Mouse (Mus musculus) stomach, postnatal 0 days (tissue): Measurements from ENCODE around the gene Sgms1. TPM values are rescaled to one million over a fixed set of nuclear protein-coding genes. Genes with fewer than 3 reads are reported as not detected.

Experiments
- ATAC-seq: fragments of 200-750 bp; cut with Nextera tagmentation; 2 replicates; pipeline ENCODE4 v1.8.0; 2017; ENCODE audit not compliant: low FRiP score, low TSS enrichment
- DNase-seq: peaks from one replicate; pipeline ENCODE4 v3.0.0-alpha.2; 2016; ENCODE audit warnings: low spot score
- H3K27ac ChIP-seq: fragments of 300-500 bp; sonication (generic); replicated peaks from 2 replicates; pipeline ENCODE4 v1.5.1; 2014; ENCODE audit warnings: mild to moderate bottlenecking, control low read depth
- H3K27me3 ChIP-seq: fragments of 300-500 bp; sonication (generic); 2 replicates; pipeline ENCODE4 v1.6.1; 2014; ENCODE audit warnings: low read length; ENCODE audit not compliant: control insufficient read depth, insufficient read depth
- H3K36me3 ChIP-seq: fragments of 300-500 bp; sonication (generic); 2 replicates; pipeline ENCODE4 v1.6.1; 2014; ENCODE audit warnings: low read length, mixed read lengths; ENCODE audit not compliant: control insufficient read depth, insufficient read depth
- H3K4me1 ChIP-seq: fragments of 300-500 bp; sonication (generic); replicated peaks from 2 replicates; pipeline ENCODE4 v1.6.1; 2014; ENCODE audit warnings: antibody characterized with exemption; ENCODE audit not compliant: control insufficient read depth, insufficient read depth
- H3K4me2 ChIP-seq: fragments of 300-500 bp; sonication (generic); replicated peaks from 2 replicates; pipeline ENCODE4 v1.6.1; 2014; ENCODE audit warnings: low read depth, mild to moderate bottlenecking, control low read depth, moderate library complexity
- H3K4me3 ChIP-seq: fragments of 300-500 bp; sonication (generic); 2 replicates; pipeline ENCODE4 v1.5.1; 2014; ENCODE audit warnings: low read depth, low read length, control low read depth
- H3K9ac ChIP-seq: fragments of 300-500 bp; sonication (generic); 2 replicates; pipeline ENCODE4 v1.6.1; 2014; ENCODE audit warnings: mild to moderate bottlenecking, low read length, control low read depth, mixed read lengths
- H3K9me3 ChIP-seq: fragments of 300-500 bp; sonication (generic); 2 replicates; pipeline ENCODE4 v1.6.1; 2016; ENCODE audit warnings: low read length; ENCODE audit not compliant: control insufficient read depth
- CTCF ChIP-seq: IDR thresholded peaks from 2 replicates; pipeline ENCODE4 v1.5.1; 2016; ENCODE audit warnings: antibody characterized with exemption, low read depth, mild to moderate bottlenecking, moderate library complexity
- EP300 ChIP-seq: optimal IDR thresholded peaks from 2 replicates; pipeline ENCODE3; 2016; ENCODE audit warnings: antibody characterized with exemption
- WGBS: fragments of 180-500 bp; shearing (Covaris S2); extraction: QIAGEN DNeasy Blood & Tissue Kit; methylation state at CpG from one replicate; pipeline ENCODE4 v1.1.7; 2014; 5-methylcytosine and 5-hydroxymethylcytosine counted together
- polyA plus RNA-seq: library from polyadenylated mRNA; unstranded; fragments of >200 nt; fragmentation: Nextera tagmentation; extraction: Ambion mirVana; gene quantifications from 2 replicates; pipeline ENCODE4 v1.2.1, GENCODE M21; 2015

Gene Sgms1
- polyA plus RNA-seq, 1 experiment from 2014 or later: 29.3 TPM

DNA sequence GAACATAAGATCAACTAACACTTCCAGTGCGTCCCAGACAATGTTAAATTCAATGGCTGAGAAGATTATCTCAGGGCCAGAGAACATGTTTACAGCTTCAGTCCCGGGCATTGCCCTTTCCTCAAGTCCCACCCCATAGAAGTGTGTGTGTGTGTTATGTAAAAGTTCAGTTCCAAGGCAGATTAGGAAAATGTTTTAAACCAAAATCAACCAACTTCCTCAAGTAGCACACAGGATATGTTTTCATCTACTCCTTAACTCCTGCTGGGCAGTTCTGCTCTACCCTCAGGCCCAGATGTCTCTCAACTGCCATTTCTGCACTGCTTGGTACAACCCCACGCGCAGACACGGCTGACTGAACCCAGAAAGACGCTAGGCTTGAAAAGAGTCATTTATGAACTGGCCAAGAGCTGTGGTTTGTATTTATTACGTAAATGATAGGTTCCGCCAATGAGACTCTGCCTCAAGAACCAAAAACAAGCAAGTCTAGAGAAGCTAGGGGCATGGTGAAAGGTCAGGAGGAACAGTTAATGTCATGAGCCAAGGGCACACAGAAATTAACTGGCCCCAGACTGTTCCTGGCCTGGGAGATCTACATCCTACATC lies 134.7 kb downstream of the Sgms1 start:
- TF ChIP-seq EP300 (no peak), CTCF (no peak)
- WGBS: 58% methylated on average over 8 of the region's 8 CpGs
- Histone ChIP-seq H3K9ac (no peak overlapping the region), H3K27ac (no peak overlapping the region), H3K4me2 (no peak overlapping the region), H3K27me3 (no peaks in the 10 kb centered on the region), H3K36me3 (no peaks in the 10 kb centered on the region), H3K9me3 (no peaks in the 10 kb centered on the region), H3K4me1 (no peaks in the 10 kb centered on the region; the same call in 1 of the 2 replicates), H3K4me3 (no peak overlapping the region)
- ATAC-seq (no peak), DNase-seq (no peak)

DNA sequence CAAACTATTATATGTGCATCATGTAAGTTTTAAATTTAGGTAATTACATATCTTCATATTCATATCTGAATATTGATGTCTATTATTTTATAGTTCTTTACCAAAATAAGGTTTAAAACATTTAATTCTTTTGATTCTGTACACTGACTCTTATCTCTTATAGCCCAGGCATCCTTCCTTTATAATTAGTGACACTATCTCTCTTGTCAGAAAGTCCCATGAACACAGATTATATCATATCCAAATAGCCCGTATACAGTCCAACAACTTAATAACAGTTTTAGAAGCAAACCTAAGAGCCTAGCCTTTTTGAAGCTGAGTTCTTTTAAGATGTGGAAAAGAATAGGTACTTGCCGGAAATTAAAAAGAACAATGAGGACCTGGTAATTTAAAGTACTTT lies 135.3 kb downstream of the Sgms1 start:
- Histone ChIP-seq H3K4me2 (no peak overlapping the region), H3K4me1 (no peaks in the 10 kb centered on the region; the same call in 1 of the 2 replicates), H3K4me3 (no peak overlapping the region), H3K27me3 (no peaks in the 10 kb centered on the region), H3K9me3 (no peaks in the 10 kb centered on the region), H3K9ac (no peak overlapping the region), H3K27ac (no peak overlapping the region), H3K36me3 (no peaks in the 10 kb centered on the region)
- WGBS: 78% methylated on average over 2 of the region's 2 CpGs
- ATAC-seq: no peak
- no peak for DNase-seq
- no peak for TF ChIP-seq CTCF
- TF ChIP-seq EP300: no peak

DNA sequence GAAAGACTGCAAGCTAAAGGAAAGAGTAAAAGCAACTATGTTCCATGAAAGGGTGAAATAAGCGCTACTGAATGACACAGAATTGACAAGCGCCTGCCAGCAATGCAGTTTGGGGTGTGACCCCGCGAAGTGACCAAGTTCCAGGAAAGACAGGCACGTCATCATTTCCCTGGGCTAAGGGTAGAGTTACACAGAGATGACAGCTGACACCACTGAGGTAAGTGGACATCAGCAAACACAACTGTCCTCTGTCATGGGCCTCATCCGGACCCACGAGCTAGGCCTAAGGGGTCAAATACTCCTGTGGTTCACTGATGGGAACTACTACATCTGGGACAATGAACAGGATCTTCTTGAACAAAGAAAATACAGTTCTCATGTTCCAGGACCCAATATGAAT lies 136.5 kb downstream of the Sgms1 start:
- no peak overlapping the region for H3K27ac ChIP-seq
- no peaks in the 10 kb centered on the region for H3K27me3 ChIP-seq
- no peaks in the 10 kb centered on the region; the same call in 1 of the 2 replicates for H3K4me1 ChIP-seq
- H3K4me2 ChIP-seq: no peak overlapping the region
- H3K36me3 ChIP-seq: no peaks in the 10 kb centered on the region
- no peak overlapping the region for H3K9ac ChIP-seq
- 88% methylated on average over 7 of the region's 7 CpGs for WGBS
- H3K4me3 ChIP-seq: no peak overlapping the region
- DNase-seq (no peak), ATAC-seq (no peak)
- H3K9me3 ChIP-seq: no peaks in the 10 kb centered on the region
- TF ChIP-seq EP300 (no peak), CTCF (no peak)

DNA sequence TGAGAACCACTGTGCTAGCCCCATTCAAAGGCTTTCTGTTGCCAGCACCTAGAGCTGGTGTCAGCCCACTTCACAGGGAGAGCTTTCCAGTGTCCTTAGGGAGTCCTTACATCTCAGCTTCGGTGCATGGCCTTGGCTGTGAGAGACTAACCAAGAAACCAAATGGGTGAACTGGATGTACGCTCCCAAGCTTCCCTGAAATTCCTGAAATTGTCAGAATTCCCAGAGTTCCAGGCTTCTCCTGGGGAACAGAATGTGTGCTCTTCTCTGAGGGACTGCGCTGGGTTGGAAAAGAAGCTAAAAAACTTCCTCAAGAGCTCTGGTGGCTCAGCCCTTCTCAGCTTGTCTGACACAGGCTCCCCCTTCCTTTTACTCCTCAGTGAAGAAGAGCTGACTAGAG lies 137.1 kb downstream of the Sgms1 start:
- ATAC-seq: no peak
- Histone ChIP-seq H3K27ac (no peak overlapping the region), H3K4me2 (no peak overlapping the region), H3K27me3 (no peaks in the 10 kb centered on the region), H3K36me3 (no peaks in the 10 kb centered on the region), H3K9ac (no peak overlapping the region), H3K4me1 (no peaks in the 10 kb centered on the region; the same call in 1 of the 2 replicates), H3K9me3 (no peaks in the 10 kb centered on the region), H3K4me3 (no peak overlapping the region)
- 58% methylated on average over 3 of the region's 3 CpGs for WGBS
- no peak for TF ChIP-seq EP300
- no peak for TF ChIP-seq CTCF
- no peak for DNase-seq

DNA sequence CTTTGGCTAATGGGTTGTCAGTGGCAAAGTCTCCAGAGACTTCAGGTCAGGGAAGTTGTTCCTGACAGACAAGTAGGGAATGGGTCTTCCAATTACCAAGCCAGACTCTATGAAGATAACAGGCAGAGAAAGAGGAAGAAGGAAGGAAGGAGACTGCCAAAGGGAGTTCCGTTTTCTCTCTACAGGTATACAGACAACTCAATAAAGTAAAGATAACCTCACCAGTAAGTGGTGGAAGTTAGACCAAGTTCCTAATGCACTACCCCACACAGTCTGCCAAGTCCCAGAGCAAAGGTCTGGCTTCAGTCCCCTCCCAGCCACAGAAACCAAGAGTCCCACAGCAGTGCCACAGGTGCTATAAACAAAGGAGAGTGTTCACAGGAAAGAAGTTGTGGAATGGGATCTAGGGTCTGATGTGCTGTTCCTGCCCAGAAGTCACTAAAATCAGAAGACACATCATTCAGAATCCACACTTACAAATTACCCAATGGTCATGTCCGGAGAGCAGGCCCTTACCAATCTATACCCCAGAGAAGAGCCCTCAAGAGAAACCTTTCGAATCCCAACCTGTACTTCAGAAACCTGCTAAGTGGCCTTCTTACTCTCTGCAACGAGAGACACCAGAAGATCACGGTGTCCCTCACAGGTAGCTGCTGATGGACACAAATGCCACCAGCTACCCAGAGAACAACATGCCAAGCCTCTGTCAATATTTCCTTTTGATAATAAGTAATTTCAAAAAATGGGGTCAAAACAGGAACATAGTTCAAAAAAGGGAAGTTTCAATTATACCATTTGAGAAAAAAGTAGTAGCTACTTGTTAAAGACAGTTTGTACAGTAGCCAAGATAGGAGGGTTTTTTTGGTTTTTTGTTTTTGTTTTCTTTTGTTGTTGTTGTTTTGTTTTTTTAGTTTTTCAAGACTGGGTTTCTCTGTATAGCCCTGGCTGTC lies 140.1 kb downstream of the Sgms1 start:
- Histone ChIP-seq H3K4me3 (no peak overlapping the region), H3K4me1 (no peaks in the 10 kb centered on the region), H3K36me3 (no peaks in the 10 kb centered on the region), H3K4me2 (no peak overlapping the region), H3K27ac (no peak overlapping the region), H3K9ac (no peak overlapping the region), H3K9me3 (no peaks in the 10 kb centered on the region), H3K27me3 (no peaks in the 10 kb centered on the region)
- WGBS: 83% methylated on average over 5 of the region's 5 CpGs
- no peak for TF ChIP-seq CTCF
- no peak for TF ChIP-seq EP300
- ATAC-seq: no peak
- DNase-seq: no peak

DNA sequence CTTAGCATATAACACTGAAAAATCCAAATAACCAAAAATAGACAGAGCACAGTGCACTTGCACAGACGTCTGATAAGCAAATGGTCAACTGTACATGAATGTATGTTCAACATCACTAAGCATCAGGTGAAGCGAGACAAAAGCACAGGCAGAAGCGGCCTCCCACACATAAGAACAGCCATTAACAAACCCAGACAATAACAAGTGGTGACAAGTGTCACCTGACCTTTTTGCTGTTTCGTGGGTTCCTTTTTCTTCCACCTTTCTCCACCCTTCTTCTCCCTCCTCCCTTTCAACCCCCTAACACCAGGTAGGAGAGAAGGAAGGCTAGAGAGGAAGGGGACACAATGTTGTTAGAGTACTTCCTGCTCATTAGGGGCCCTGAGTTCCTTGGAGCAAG lies 144.6 kb downstream of the Sgms1 start:
- Histone ChIP-seq H3K9ac (no peak overlapping the region), H3K4me2 (no peak overlapping the region), H3K9me3 (no peaks in the 10 kb centered on the region), H3K4me1 (no peaks in the 10 kb centered on the region), H3K4me3 (no peak overlapping the region), H3K27ac (no peak overlapping the region), H3K36me3 (no peaks in the 10 kb centered on the region), H3K27me3 (no peaks in the 10 kb centered on the region)
- WGBS: 58% methylated on average over 4 of the region's 4 CpGs
- DNase-seq (no peak), ATAC-seq (no peak)
- TF ChIP-seq EP300: no peak
- no peak for TF ChIP-seq CTCF
